ENCODE assay signal across 15 mouse cellular contexts in genomic region chr8:111490034-111490591, GRCm38 (mm10). TPM values are rescaled to one million over a fixed set of nuclear protein-coding genes. Genes with fewer than 3 reads are reported as not detected.
DNase-seq lines count a peak whose midpoint lies in the region; ATAC-seq lines count a peak whose summit lies in the region.
"Had no signal": no experiment of that assay in that cellular context is flagged by ENCODE, and none has a peak within 500 bp of the region (broad histone marks: within the 10 kb centered on the region; RNA-seq: fewer than 3 reads in every experiment).

No protein-coding gene starts in this region.

- no peaks in the 10 kb centered on the region for H3K27me3 ChIP-seq in lung, embryonic 16.5 days (ENCODE audit: control insufficient read depth, insufficient read depth, low read depth, low read length)
- H3K27me3 ChIP-seq in liver, embryonic 11.5 days (replicated peaks; ENCODE audit: control insufficient read depth, insufficient read depth, low read length), result no peaks in the 10 kb centered on the region
- H3K27me3 ChIP-seq: CH12.LX; midbrain, embryonic 15.5 days had no signal

- no peak overlapping the region for H3K4me2 ChIP-seq in lung, embryonic 16.5 days (ENCODE audit: low read depth, low read length)
- no peak overlapping the region for H3K4me2 ChIP-seq in liver, embryonic 11.5 days
- H3K4me2 ChIP-seq: midbrain, embryonic 15.5 days had no signal

- H3K36me3 ChIP-seq in lung, embryonic 16.5 days (ENCODE audit: control insufficient read depth, insufficient read depth, low read length), result peaks cover 3% of the 10 kb centered on the region; the same call in 1 of the 2 replicates
- H3K36me3 ChIP-seq in liver, embryonic 11.5 days (ENCODE audit: control insufficient read depth, insufficient read depth, low read length), result 0 out of 2 replicates have a peak, but pooled peaks cover 2% of the 10 kb centered on the region

- H3K9ac ChIP-seq in lung, embryonic 16.5 days (ENCODE audit: low read length), result no peak overlapping the region
- no peak overlapping the region for H3K9ac ChIP-seq in liver, embryonic 11.5 days (ENCODE audit: low read depth, low read length)
- H3K9ac ChIP-seq: liver, embryonic 14.5 days; midbrain, embryonic 15.5 days had no signal

- no peak overlapping the region for H3K27ac ChIP-seq in lung, embryonic 16.5 days (ENCODE audit: low read length)
- no peak overlapping the region for H3K27ac ChIP-seq in liver, embryonic 11.5 days (ENCODE audit: low read depth, low read length)
- H3K27ac ChIP-seq: liver, embryonic 14.5 days; macrophage had no signal

- H3K4me1 ChIP-seq in lung, embryonic 16.5 days (replicated peaks; ENCODE audit: control insufficient read depth, insufficient read depth, low read length), result peaks cover 3% of the 10 kb centered on the region; the same call in 1 of the 2 replicates
- H3K4me1 ChIP-seq in liver, embryonic 11.5 days (replicated peaks; ENCODE audit: control insufficient read depth, insufficient read depth, low read length), result no peaks in the 10 kb centered on the region
- H3K4me1 ChIP-seq: midbrain, embryonic 15.5 days had no signal

- H3K9me3 ChIP-seq in lung, embryonic 16.5 days (ENCODE audit: control insufficient read depth, low read length), result no peaks in the 10 kb centered on the region
- H3K9me3 ChIP-seq in liver, embryonic 11.5 days (ENCODE audit: control insufficient read depth, low read length), result no peaks in the 10 kb centered on the region
- H3K9me3 ChIP-seq: midbrain, embryonic 15.5 days had no signal

- 88% methylated on average over 10 of the region's 10 CpGs for WGBS in lung, embryonic 16.5 days
- WGBS in liver, embryonic 11.5 days, result 89% methylated on average over 10 of the region's 10 CpGs

- H3K4me3 ChIP-seq in lung, embryonic 16.5 days (ENCODE audit: low read length), result no peak overlapping the region
- no peak overlapping the region for H3K4me3 ChIP-seq in liver, embryonic 11.5 days (ENCODE audit: low read depth, low read length)
- H3K4me3 ChIP-seq: midbrain, embryonic 15.5 days had no signal

- peak; percentile 13; the same call in 1 of the 2 replicates for ATAC-seq in frontal cortex, adult (ENCODE audit: low TSS enrichment)
- 0 out of 2 replicates have a peak, but pooled peaks have one; percentile 17 for ATAC-seq in lung, embryonic 16.5 days (ENCODE audit: low read depth)
- no peak for ATAC-seq in liver, embryonic 11.5 days (replicated peaks; ENCODE audit: low FRiP score)
- ATAC-seq: forebrain, embryonic 16.5 days; midbrain, embryonic 15.5 days had no signal

- DNase-seq in frontal cortex, adult 2 months (ENCODE audit: extremely low spot score in 1 of 2, low spot score in 1 of 2), result no peak
- DNase-seq in lung, adult 18-20 months, result no peak
- DNase-seq in ZHBTc4 (ENCODE audit: low read depth, low spot score), result peak; percentile 9
- DNase-seq in kidney, postnatal 10 days, result peak; percentile 28
- no peak for DNase-seq in liver, embryonic 11.5 days (ENCODE audit: low spot score)
- DNase-seq in cerebellum, adult 11-12 months, result no peak
- DNase-seq: gastrocnemius, postnatal 10 days; heart, postnatal 36 days had no signal

RNA-seq across cellular contexts. Expression of gene Wdr59, which starts 31.8 kb away (rescaled TPM):
- 14.8 and 17.2 TPM in 2 replicates for polyA plus RNA-seq in frontal cortex, adult 2 months (2012; rRNA removed)
- polyA plus RNA-seq in lung, embryonic 16.5 days (2015; fragmentation: Nextera tagmentation; extraction: Ambion mirVana), result 6.1 and 6.8 TPM in 2 replicates
- 3.1 and 3.8 TPM in 2 replicates for polyA plus RNA-seq in liver, embryonic 11.5 days (2014; fragmentation: Nextera tagmentation; extraction: Ambion mirVana)

RNA-seq across cellular contexts. Expression of gene Znrf1, which starts 45.8 kb away (rescaled TPM):
- polyA plus RNA-seq in frontal cortex, adult 2 months (2012; rRNA removed), result 157 and 162 TPM in 2 replicates
- polyA plus RNA-seq in lung, embryonic 16.5 days (2015; fragmentation: Nextera tagmentation; extraction: Ambion mirVana), result 18.3 and 19.0 TPM in 2 replicates
- polyA plus RNA-seq in liver, embryonic 11.5 days (2014; fragmentation: Nextera tagmentation; extraction: Ambion mirVana), result 24.9 and 27.6 TPM in 2 replicates

Comparison
In these comparisons a context has a peak if more than half of its experiments do, and no peak if none do; other contexts are left out.
1. DNase-seq: peak in ZHBTc4 (single experiment) and kidney, postnatal 10 days (single experiment); none in frontal cortex, adult 2 months (0 of 2), lung, adult 18-20 months (0 of 2), liver, embryonic 11.5 days (single experiment) and cerebellum, adult 11-12 months (single experiment).